Mouse (Mus musculus) cerebellum, adult 11 months (tissue): ENCODE measurements around the gene Scarf2.

Experiments
- DNase-seq: peaks from one replicate; pipeline ENCODE4 v3.0.0; 2022

Gene Scarf2

DNA sequence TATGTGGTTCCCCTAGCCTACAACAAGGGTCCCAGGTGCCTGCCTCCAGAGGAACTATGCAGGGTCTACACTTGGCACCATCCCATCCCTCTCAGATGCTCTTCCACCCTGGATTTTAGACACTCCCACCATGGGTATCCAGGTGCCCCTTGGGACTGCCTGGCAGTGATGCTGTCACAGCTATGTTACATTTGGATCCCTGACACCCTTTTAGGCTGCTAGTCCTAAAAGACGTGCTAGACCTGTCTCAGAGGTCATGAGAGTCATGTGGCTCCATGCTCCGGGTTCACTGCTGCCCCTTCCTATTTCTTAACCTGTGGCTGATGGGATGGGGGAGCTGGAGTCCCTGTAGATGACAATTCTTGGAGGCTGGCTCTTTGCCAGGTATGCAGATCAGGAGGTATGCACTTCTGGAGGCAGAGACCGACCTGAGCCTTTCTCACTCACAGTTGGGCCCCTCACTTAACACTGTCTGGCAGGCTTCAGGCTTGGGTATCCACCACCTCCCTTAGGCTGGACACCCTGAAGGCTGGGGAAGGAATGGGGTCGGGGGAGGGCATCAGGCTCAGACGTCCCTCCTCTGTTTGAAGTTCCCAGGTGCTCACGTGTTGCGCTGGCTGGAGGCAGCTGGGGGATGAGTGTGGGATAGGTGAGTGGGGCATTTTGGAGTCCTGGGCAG, 4.8 kb downstream of the Scarf2 start:
- no peak for DNase-seq

DNA sequence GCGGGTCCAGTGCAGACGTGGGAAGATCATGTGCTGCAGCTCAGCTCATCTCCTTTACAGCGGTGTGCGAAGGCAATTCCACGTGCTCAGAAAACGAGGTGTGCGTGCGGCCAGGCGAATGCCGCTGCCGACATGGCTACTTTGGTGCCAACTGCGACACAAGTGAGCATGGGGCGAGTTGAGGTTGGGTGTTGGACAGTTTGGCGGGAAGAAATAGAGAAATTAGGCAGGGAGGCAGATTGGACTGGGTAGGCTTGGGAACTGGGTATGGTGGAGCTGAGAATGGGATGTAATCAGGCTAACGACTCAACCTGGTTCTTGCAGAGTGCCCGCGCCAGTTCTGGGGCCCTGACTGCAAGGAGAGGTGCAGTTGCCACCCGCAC, 5.4 kb downstream of the Scarf2 start:
- no peak for DNase-seq

DNA sequence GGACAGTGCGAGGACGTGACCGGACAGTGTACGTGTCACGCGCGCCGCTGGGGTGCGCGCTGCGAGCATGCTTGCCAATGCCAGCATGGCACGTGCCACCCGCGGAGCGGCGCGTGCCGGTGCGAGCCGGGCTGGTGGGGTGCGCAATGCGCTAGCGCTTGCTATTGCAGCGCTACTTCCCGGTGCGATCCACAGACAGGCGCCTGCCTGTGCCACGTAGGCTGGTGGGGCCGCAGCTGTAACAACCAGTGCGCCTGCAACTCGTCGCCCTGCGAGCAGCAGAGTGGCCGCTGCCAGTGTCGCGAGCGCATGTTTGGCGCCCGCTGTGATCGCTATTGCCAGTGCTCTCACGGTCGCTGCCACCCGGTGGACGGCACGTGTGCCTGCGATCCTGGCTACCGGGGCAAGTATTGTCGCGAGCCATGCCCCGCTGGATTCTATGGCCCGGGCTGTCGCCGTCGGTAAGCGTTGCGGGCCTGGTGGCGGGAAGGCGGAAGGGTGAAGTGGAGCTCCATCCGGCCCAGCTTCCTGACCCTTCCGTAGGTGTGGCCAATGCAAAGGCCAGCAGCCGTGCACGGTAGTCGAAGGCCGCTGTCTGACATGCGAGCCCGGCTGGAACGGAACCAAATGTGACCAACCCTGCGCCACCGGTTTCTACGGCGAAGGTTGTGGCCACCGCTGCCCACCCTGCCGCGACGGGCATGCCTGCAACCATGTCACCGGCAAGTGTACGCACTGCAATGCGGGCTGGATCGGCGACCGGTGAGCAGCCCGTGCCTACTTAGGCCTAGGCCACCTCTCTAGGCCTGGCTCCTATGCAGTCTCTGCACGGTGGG, 6.0 kb downstream of the Scarf2 start:
- DNase-seq = peak; percentile 36

DNA sequence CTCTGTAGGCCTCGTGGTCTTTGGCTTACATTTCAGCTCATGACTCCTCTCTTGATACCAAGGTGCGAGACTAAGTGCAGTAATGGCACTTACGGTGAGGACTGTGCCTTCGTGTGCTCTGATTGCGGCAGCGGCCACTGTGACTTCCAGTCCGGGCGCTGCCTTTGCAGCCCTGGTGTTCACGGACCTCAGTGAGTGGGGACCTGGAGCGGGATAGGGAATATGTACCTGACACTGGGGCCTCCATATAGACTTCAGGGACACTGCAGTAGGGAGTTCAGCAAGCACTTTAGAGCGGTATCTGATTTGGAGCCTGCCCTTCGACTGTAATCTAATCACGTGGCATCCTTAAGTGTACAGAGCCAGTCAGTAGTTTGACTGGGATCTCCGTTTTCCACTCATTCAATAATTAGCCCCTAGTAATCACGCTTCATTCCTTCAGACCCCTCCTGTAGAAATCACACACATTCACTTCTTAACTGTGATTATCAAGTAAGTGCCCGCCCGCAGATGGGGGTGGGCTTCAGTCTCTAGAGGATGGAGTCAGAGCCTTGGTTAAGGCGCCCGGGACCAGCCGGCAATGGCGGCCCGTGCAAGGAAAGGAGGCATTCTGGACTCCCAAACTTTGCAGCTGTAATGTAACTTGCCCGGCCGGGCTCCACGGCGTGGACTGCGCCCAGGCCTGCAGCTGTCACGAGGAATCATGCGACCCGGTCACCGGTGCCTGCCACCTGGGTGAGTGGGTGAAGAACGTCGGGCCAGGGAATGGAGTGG, 6.8 kb downstream of the Scarf2 start:
- no peak for DNase-seq

DNA sequence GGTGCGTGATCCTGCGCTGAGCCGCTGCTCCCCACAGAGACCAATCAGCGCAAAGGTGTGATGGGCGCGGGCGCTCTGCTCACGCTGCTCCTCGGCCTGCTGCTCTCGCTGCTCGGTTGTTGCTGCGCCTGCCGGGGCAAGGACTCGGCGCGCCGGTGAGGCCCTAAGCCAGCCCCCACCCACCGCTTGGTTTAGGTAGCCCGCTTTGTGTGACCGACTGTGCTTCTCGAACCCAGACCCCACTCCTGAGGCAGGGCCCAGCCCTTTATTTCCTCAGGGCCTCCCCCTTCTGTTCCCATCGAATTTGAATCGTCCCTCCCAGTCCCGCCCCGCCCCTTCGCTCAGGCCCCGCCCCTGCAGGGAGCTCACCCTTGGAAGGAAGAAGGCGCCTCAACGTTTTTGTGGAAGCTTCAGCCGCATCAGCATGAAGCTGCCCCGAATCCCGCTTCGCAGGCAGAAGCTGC, 7.4 kb downstream of the Scarf2 start:
- DNase-seq = no peak

DNA sequence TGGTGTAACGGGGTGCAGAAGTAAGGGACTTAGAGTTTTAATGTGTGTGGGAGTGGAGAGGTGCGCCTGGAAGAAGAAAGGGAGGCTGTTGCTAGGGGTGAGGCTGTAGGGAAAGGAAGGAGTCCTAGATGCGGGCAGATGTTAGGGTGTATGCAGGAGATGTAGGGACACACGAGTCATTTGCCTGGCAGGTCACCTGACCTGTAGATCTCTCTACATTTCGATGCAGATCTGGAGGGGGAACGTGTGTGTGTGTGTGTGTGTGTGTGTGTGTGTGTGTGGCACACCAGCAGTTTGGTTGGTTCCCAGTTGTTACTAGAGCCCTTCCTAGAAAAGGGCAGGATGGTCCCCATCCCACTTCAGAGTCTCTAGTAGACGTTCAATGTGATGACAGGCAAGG, 7.9 kb downstream of the Scarf2 start:
- DNase-seq = no peak

DNA sequence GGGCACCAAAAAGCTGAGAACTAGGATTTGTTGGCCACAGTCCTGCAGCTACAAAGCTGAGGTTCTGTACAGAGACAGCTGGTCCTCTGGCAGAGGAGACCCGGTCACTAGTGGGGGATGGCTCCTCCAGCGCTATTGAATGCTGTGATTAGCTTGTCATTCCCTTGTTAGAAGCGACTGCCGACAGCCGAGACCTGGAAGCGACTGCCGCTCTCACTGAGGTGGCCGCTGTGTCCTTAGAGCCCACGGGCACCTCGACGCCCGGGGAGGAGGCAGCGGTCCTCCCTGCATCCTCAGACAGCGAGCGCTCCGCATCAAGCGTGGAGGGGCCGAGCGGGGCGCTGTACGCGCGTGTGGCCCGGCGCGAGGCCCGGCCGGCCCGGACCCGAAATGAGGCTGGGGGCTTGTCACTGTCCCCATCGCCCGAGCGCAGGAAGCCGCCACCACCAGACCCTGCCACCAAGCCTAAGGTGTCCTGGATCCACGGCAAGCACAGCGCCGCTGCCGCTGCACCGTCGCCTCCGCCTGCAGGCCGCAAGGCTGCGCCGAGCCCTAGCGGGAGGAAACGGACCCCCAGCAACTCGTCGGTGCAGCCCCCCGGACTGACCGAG, 9.6 kb downstream of the Scarf2 start:
- DNase-seq = no peak

DNA sequence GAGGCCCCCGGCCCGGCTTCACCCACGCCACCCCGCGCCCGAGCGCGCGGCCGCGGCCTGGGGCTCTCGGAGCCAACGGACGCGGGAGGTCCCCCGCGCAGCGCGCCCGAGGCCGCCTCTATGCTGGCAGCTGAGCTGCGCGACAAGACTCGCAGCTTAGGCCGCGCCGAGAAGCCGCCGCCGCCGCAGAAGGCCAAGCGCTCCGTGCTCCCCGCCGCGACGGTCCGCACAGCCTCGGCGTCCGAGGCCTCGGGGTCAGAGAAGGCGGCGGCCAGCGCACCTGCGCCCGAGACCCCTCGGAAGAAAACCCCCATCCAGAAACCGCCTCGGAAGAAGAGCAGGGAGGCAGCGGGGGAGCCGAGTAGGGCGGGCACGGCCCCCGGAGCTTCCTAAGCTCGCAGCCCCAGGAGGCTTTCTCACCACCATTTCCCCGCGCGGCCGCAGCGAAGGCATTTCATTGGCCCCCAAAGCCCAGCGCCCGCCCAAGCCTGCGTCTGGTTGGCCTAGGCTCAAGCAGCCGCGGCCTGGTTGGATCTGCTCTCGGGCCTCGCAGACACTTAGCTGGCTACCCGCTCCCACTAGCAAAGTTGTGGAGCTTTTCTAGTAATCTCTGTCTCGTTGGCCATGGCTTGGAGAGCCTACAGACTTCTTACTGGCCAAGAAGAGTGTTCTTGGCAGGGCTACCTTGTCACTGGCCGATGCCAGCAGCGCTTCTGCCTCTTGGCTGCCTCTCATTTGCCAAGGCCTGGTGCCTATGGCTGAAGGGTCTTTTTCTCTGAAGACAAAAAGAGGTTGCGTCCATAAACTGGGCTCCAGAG, 10.3 kb downstream of the Scarf2 start:
- DNase-seq = peak; percentile 80

DNA sequence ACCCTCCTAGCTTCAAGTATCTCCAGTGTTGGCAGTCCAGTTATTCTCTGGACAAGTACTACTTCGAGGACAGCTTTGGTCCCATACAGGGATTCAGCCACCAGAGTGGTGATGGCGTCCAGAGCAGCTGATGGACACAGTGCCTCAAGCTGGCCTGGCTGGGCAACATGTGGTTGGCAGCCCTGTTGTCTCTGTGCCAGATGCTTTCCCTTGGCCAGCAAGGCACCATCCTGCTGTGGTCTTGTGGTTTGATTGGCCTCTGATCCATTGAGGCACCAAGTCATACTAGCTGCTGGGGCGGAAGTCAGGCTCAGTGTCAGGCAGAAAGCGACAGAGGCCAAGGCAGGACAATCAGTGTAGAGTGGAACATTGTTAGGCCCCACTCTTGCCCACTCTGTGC, 12.0 kb downstream of the Scarf2 start:
- no peak for DNase-seq

DNA sequence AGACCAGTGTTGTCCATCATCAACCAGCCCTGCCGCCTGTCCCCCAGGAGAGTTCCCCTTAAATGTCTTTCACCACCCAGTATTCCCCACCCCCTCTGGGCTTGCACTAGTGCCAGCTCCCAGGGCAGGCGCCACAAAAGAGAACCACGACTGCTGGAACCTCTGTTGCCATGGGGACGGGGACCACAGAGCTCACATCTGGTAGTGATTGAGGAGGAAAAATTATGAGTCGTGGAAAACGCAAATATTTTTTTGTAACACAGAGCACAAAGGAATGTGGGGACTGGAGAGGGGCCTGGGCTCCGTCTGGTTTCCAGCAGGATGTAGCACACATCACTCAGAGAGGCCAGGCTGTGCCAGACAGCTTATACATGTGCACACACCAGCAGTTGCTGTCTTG, 12.6 kb downstream of the Scarf2 start:
- no peak for DNase-seq

DNA sequence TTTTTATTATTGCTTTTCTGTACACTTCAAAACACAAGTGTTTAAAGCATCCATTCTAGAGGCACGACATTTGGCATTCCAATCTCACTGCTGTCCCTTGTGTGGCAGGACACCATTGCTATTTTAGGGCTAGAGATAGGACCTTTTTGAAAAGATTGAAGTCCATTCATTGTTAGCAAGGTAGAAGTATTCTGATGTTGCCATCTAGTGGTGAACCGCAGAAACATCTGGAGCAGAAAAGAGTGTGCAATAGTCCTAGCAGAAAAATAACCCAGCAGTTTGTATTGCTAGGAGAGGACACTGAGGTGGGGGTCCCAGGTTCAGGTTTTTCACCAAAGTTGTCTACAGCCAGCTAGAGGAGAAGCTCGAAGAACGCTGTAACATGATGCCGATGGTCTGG, 15.0 kb downstream of the Scarf2 start:
- no peak for DNase-seq

DNA sequence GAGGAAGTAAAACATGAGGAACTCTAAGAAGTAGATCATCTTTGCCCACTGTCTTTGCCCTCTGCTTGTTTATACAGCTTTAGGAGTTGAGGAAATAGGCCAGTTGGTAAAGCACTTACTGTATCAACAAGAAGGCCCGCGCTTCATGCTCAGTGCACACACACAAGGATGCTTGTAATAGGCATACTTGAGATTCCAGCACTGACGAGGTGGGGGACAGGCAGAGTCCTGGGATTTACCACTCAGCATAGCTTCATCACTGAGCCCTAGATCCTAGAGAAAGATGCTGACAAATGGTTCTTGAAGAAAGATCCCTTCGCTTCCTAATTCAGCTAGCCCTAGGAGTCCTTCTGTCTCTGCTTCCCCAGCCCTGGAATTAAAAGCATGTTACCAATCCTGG, 16.1 kb downstream of the Scarf2 start:
- no peak for DNase-seq

DNA sequence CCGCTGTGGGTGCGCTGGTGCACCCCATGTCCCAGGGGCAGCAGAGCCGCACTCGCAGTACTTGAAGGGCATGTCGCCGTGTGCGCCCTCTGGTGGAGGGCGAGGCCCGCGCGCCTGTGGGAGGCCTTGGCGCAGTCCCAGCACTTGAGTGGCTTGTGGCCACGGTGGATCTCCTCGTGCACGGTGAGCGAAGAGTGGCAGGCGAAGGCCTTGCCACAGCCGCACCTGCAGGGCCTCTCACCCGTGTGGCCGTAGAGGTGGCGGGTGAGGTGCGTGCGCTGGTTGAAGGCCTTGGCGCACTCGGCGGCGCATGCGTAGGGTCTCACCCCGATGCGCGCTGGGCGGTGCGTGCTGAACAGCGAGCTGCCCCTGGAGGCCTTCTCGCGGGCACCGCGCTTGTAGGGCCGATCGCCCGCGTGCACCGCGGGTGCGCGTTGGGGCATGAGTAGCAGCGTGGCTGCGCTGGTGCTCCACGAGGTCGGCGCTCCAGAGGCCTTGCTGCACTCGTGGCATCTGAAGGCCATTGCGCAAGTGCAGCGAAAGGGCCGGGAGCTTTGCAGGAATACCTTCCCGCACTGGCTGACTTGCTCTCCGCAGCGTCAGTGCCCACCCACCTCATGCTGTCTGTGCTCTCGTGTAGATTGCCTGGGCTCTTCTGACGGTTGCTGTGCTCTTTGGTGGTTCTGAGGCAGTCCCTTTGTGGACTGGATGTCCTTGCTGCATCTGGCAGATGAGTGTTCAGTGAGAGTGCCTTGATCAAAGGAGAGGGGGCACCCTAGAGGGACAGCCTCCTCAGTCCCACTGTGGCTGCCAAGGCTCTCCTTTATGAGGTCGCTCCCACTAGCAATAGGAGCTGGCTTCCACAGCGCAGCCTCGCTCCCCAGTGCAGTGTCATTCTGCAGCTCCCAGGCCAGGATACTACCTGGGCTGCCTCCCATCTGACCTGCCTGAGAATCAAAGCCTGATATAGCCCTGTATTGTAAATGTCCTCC, 18.6 kb downstream of the Scarf2 start:
- peak; percentile 64 for DNase-seq

DNA sequence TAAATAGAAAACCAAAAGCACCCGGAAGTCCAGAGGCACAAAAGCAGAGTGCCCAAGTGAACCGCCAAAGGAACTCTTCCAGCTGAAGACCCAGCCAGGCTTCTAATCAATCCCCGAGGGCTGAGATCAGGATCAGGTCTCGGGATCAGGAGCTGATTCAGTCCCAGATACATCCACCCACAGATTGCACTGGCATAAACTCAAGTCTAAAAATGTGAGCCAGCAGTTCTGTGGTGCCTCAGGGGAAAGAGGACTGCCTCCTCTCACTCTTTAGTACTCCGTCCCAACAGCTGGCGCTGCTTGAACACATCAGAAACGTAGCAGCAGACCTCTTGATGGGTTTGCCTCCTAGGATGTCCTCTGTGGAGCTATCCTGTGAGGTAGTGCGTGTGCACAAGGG, 19.4 kb downstream of the Scarf2 start:
- no peak for DNase-seq

DNA sequence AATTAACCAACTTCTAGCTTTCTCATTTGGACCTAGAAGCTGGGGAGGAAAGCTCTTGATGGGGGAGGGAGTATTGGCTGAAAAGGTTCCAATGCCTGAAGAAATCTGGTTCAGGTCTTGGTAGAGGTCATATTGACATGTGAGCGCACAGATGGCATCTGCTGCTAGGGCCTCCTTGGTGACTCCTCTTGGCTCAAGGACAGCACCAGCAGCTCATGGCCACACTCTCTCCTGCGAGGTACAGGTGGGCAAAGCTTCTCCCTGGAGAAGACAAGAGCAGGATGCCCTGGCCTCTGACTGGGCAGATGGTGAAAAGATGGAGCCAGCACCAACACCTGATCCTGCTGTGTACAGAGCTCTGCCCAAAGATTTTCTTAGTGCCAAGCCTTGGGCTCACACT, 29.4 kb downstream of the Scarf2 start:
- peak; percentile 68 for DNase-seq

DNA sequence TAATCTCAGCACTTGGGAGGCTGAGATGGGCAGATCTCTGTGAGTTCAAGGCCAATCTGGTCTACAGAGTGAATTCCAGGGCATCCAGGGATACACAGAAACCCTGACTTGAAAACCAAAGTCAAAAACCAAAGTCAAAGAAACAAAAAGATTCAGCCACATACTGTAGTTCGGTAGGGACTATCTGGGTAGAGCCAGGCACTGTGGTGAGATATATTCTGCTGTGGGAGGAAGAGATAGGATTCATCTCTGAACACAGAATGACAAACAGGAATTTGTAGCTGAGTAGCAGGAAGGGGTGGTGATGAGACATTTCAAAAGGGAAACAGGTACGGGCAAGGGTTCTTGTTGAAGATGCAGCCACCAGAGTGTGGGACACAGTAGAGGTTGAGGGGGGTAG, 31.1 kb downstream of the Scarf2 start:
- DNase-seq = no peak

DNA sequence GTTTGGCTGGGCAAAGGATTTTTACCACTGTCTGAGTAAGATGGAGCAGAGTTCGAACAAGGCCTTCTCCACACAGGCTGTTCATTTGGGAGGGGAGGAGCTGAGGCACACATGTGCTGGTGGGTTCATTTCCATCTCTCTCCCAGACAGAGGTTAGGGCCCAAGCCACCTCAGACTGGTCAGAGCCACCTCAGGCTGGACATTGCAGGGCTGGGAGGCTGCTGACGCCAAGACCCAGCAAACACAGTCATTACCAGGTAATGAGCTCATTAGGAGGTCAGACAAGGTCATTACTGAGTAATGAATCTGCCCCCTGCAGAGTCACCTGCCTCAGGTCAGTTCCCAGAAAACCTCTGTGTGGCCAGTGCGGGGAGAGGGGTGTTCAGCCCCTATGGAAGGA, 31.8 kb downstream of the Scarf2 start:
- no peak for DNase-seq

DNA sequence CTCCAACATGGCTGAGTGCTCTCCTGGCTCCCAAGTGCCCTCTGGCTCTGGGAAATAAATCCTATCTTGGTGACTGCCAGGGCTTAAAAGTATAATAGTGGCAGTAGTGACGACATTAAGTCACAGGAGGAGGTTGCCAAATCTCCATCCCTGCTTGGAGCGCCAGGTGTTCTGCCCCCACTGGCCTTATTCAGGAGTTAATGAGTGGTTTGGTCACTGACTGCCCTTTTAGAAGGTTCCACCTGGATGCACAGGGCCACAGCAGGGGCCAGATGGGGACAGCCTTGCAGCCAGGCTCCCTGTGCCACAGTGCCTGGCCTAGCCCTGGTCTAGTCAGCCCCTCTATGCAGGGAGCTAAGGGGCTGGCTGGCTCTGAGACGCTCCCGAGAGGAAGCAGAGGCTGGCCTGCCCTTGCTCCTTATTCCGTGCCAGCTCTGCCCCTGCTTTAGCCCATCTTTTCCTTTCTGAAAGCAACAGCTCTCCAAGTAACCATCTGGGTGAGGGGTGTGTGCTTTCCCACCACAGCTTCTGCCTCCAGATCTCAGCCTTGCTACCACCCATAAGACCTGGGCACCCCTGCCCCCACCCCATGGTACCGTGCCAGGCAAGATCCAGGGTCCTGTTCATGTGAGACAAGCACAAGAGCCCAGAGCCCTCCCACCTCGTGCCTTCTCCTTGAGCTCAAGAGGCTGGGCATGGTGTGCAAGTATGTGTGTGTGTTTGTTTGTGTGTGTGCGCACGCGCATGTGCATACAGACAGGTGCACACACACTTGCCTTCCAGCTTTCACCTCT, 33.5 kb downstream of the Scarf2 start:
- DNase-seq = peak; percentile 17

DNA sequence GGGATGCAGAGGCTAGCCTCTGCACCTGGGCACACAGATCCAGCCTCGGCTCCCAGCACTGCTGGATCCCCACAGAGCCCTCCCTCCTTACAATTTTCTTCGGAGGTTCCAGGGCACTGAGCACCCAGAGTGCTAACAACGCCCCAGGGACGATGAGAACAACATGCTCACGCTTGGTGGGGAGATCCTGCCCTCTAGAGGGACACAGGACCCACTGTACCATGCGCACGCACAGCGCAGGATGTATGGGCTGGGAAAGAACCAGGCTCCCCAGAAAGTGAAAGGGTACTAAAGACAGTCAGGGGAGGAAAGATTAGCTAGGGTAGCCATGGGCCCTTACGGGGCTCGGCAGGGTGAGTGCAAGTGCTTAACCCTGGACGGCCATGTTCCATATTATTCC, 34.7 kb downstream of the Scarf2 start:
- no peak for DNase-seq

DNA sequence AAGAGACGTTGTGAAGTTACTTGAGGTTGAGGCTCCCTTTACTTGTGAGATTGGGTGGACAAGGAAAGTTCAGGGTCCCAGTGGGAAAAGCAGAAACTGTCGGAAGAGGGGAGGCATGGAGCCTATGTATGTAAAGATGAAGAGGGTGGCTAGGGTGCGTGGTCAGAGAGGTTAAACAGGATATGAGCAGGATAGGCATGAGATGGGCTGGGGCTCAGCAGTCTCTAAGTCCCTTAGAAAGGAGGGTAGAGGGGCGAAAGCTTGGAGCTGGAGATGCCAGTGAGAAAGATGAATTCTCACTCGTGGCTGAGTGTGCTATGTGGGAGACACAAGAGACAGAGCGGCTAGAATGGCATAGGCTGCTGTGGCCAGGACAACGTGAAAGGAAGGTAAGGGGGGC, 35.7 kb downstream of the Scarf2 start, which contains the start of gene B830017H08Rik:
Gene B830017H08Rik (plus strand): TSS at position 301 of the 400 bp plus-strand sequence.
- no peak for DNase-seq
